Mouse (Mus musculus) olfactory bulb, adult 2 months (tissue): ENCODE data around the gene Nebl.

ENCODE experiments used
- CTCF ChIP-seq: fragments of 200-500 bp; IDR thresholded peaks from 2 replicates; pipeline ENCODE4 v1.5.1; 2012; ENCODE audit warnings: low read depth, mild to moderate bottlenecking, low read length, moderate library complexity; ENCODE audit not compliant: insufficient read depth
- POLR2A ChIP-seq: fragments of 200-500 bp; IDR thresholded peaks from 2 replicates; pipeline ENCODE4 v1.6.1; 2012; ENCODE audit warnings: mild to moderate bottlenecking, low read depth, low read length, moderate library complexity; ENCODE audit not compliant: insufficient read depth

- TF ChIP-seq CTCF (no peak), POLR2A (no peak)
Measured at GRCm38 (mm10) chr2:17435217-17435616, 296.0 kb downstream of the Nebl start.
